Mouse (Mus musculus) E14TG2a.4 (cell line): ENCODE measurements around the gene Tlx3.

ENCODE experiments used
- H3K27me3 ChIP-seq: 2 replicates; pipeline ENCODE4 v1.6.1; 2014; ENCODE audit warnings: low read length, control low read depth; ENCODE audit not compliant: insufficient read depth
- H3K36me3 ChIP-seq: 2 replicates; pipeline ENCODE4 v1.6.1; 2014; ENCODE audit warnings: low read length, control low read depth; ENCODE audit not compliant: insufficient read depth
- H3K4me1 ChIP-seq: replicated peaks from 2 replicates; pipeline ENCODE4 v1.6.1; 2014; ENCODE audit warnings: low read depth, low read length, control low read depth
- H3K4me3 ChIP-seq: replicated peaks from 2 replicates; pipeline ENCODE4 v1.5.1; 2014; ENCODE audit warnings: mild to moderate bottlenecking, low read length
- H3K9me3 ChIP-seq: 2 replicates; pipeline ENCODE4 v1.6.1; 2014; ENCODE audit warnings: low read length, control low read depth
- CTCF ChIP-seq: conservative IDR thresholded peaks from 2 replicates; pipeline ENCODE4 v1.5.1; 2014; ENCODE audit warnings: low read length
- NANOG ChIP-seq: IDR thresholded peaks from 2 replicates; pipeline ENCODE4 v1.6.1; 2014; ENCODE audit warnings: borderline replicate concordance, low read length, mixed read lengths
- POU5F1 ChIP-seq: IDR thresholded peaks from 2 replicates; pipeline ENCODE4 v1.6.1; 2014; ENCODE audit warnings: low read length, borderline replicate concordance

Gene Tlx3

GRCm38 (mm10) chr11:33203383-33204328 is at the start of gene Tlx3:
TSS of gene Tlx3 (minus strand) at chr11:33203589.
- TF ChIP-seq POU5F1 (no peak), CTCF (no peak), NANOG (no peak)
- Histone ChIP-seq H3K36me3 (no peaks in the 10 kb centered on the region), H3K4me1 (peaks cover 68% of the 10 kb centered on the region), H3K27me3 (peaks cover 94% of the 10 kb centered on the region), H3K4me3 (peak within 1 kb of the TSS; percentile 79), H3K9me3 (no peaks in the 10 kb centered on the region)

- Histone ChIP-seq H3K4me1 (no peaks in the 10 kb centered on the region), H3K9me3 (no peaks in the 10 kb centered on the region)
- TF ChIP-seq POU5F1 (no peak), NANOG (no peak), CTCF (no peak)
Observed at GRCm38 (mm10) chr11:33240295-33240694, 36.9 kb upstream of the Tlx3 start.

GRCm38 (mm10) chr11:33234134-33234533 is 30.7 kb upstream of the Tlx3 start:
- H3K36me3 ChIP-seq = peaks cover 46% of the 10 kb centered on the region
- TF ChIP-seq NANOG (no peak), POU5F1 (no peak), CTCF (no peak)
- no peaks in the 10 kb centered on the region for H3K27me3 ChIP-seq
- H3K9me3 ChIP-seq = no peaks in the 10 kb centered on the region
- no peaks in the 10 kb centered on the region for H3K4me1 ChIP-seq
- H3K4me3 ChIP-seq = no peak overlapping the region

More at GRCm38 (mm10) chr11:33240295-33240694, 36.9 kb upstream of the Tlx3 start:
- peaks cover 57% of the 10 kb centered on the region for H3K36me3 ChIP-seq
- no peak overlapping the region for H3K4me3 ChIP-seq
- H3K27me3 ChIP-seq = no peaks in the 10 kb centered on the region

- no peak overlapping the region for H3K4me3 ChIP-seq
- H3K4me1 ChIP-seq = no peaks in the 10 kb centered on the region
- TF ChIP-seq NANOG (no peak), CTCF (no peak), POU5F1 (no peak)
Observed at GRCm38 (mm10) chr11:33232056-33232455, 28.7 kb upstream of the Tlx3 start.

GRCm38 (mm10) chr11:33228186-33228585 is 24.8 kb upstream of the Tlx3 start:
- no peaks in the 10 kb centered on the region for H3K4me1 ChIP-seq
- no peaks in the 10 kb centered on the region for H3K27me3 ChIP-seq
- H3K9me3 ChIP-seq = no peaks in the 10 kb centered on the region
- H3K4me3 ChIP-seq = no peak overlapping the region
- H3K36me3 ChIP-seq = peaks cover 71% of the 10 kb centered on the region
- TF ChIP-seq CTCF (no peak), POU5F1 (no peak), NANOG (no peak)

More at GRCm38 (mm10) chr11:33232056-33232455, 28.7 kb upstream of the Tlx3 start:
- Histone ChIP-seq H3K27me3 (no peaks in the 10 kb centered on the region), H3K36me3 (peaks cover 46% of the 10 kb centered on the region), H3K9me3 (no peaks in the 10 kb centered on the region)

- H3K4me1 ChIP-seq = peaks cover 14% of the 10 kb centered on the region
- no peaks in the 10 kb centered on the region for H3K9me3 ChIP-seq
- H3K27me3 ChIP-seq = no peaks in the 10 kb centered on the region
- peaks cover 54% of the 10 kb centered on the region for H3K36me3 ChIP-seq
- TF ChIP-seq CTCF (no peak), NANOG (no peak), POU5F1 (no peak)
- no peak overlapping the region for H3K4me3 ChIP-seq
Observed at GRCm38 (mm10) chr11:33226516-33226915, 23.1 kb upstream of the Tlx3 start.

- no peak for TF ChIP-seq POU5F1
- no peak for TF ChIP-seq CTCF
- no peak for TF ChIP-seq NANOG
- Histone ChIP-seq H3K36me3 (peaks cover 66% of the 10 kb centered on the region), H3K4me3 (no peak overlapping the region; the same call in 1 of the 2 replicates), H3K9me3 (no peaks in the 10 kb centered on the region), H3K4me1 (peaks cover 28% of the 10 kb centered on the region), H3K27me3 (no peaks in the 10 kb centered on the region)
Observed at GRCm38 (mm10) chr11:33221566-33222365, 18.4 kb upstream of the Tlx3 start.

- TF ChIP-seq NANOG = no peak
- TF ChIP-seq CTCF = no peak
- no peak for TF ChIP-seq POU5F1
- no peaks in the 10 kb centered on the region for H3K27me3 ChIP-seq
- no peaks in the 10 kb centered on the region for H3K9me3 ChIP-seq
- peaks cover 66% of the 10 kb centered on the region for H3K36me3 ChIP-seq
- peaks cover 28% of the 10 kb centered on the region for H3K4me1 ChIP-seq
- H3K4me3 ChIP-seq = no peak overlapping the region
Observed at GRCm38 (mm10) chr11:33220763-33221162, 17.4 kb upstream of the Tlx3 start.
